In genomic region chr10:12911981-12912530, GRCm38 (mm10) we compare ENCODE assay signal across 8 mouse cellular contexts. TPM values are rescaled to one million over a fixed set of nuclear protein-coding genes. Genes with fewer than 3 reads are reported as not detected.
DNase-seq lines count a peak whose midpoint lies in the region; ATAC-seq and TF ChIP-seq lines count a peak whose summit lies in the region.

No protein-coding gene starts in this region.

- 79% methylated on average over 11 of the region's 11 CpGs for WGBS in forebrain, embryonic 10.5 days
- 67% methylated on average over 11 of the region's 11 CpGs for WGBS in forebrain, embryonic 12.5 days
- 61% methylated on average over 11 of the region's 11 CpGs for WGBS in intestine, postnatal 0 days
- WGBS in stomach, embryonic 14.5 days: 44% methylated on average over 11 of the region's 11 CpGs

- peaks cover 21% of the 10 kb centered on the region for H3K4me1 ChIP-seq in forebrain, embryonic 10.5 days
- H3K4me1 ChIP-seq in forebrain, embryonic 12.5 days: no peaks in the 10 kb centered on the region
- H3K4me1 ChIP-seq in intestine, postnatal 0 days (replicated peaks; ENCODE audit: control insufficient read depth, insufficient read depth, low read length): no peaks in the 10 kb centered on the region
- H3K4me1 ChIP-seq in stomach, embryonic 14.5 days (ENCODE audit: control insufficient read depth, insufficient read depth, low read length): peaks cover 4% of the 10 kb centered on the region; the same call in 1 of the 2 replicates

- TF ChIP-seq CTCF in intestine, postnatal 0 days (IDR thresholded peaks at IDR 0.05; ENCODE audit: low read depth): no peak

- H3K36me3 ChIP-seq in forebrain, embryonic 10.5 days (replicated peaks): no peaks in the 10 kb centered on the region
- H3K36me3 ChIP-seq in forebrain, embryonic 12.5 days (replicated peaks): no peaks in the 10 kb centered on the region
- H3K36me3 ChIP-seq in intestine, postnatal 0 days (ENCODE audit: control insufficient read depth, insufficient read depth): no peaks in the 10 kb centered on the region
- no peaks in the 10 kb centered on the region for H3K36me3 ChIP-seq in stomach, embryonic 14.5 days (ENCODE audit: control insufficient read depth, insufficient read depth, low read length)

- peak overlapping the region; percentile 40 for H3K27ac ChIP-seq in forebrain, embryonic 10.5 days
- no peak overlapping the region for H3K27ac ChIP-seq in forebrain, embryonic 12.5 days
- no peak overlapping the region for H3K27ac ChIP-seq in intestine, postnatal 0 days (ENCODE audit: low read depth, low read length)
- H3K27ac ChIP-seq in stomach, embryonic 14.5 days (ENCODE audit: low read length): peak overlapping the region; percentile 52; the same call in 1 of the 2 replicates

- no peak for DNase-seq in forebrain, embryonic 10.5 days (ENCODE audit: extremely low spot score, low spot score)
- DNase-seq in R1 (ENCODE audit: low read depth, low spot score): peak; percentile 92
- DNase-seq in heart, adult 8-10 months (ENCODE audit: low spot score): peak; percentile 48
- peak; percentile 65 for DNase-seq in lung, postnatal 10 days
- no peak for DNase-seq in spleen, postnatal 10 days (ENCODE audit: low spot score in 2 of 2)

- H3K27me3 ChIP-seq in forebrain, embryonic 10.5 days (ENCODE audit: poor library complexity, severe bottlenecking): no peaks in the 10 kb centered on the region
- no peaks in the 10 kb centered on the region for H3K27me3 ChIP-seq in forebrain, embryonic 12.5 days
- H3K27me3 ChIP-seq in intestine, postnatal 0 days (replicated peaks; ENCODE audit: control insufficient read depth, insufficient read depth, low read length): no peaks in the 10 kb centered on the region
- H3K27me3 ChIP-seq in stomach, embryonic 14.5 days (ENCODE audit: control insufficient read depth, insufficient read depth, low read length): no peaks in the 10 kb centered on the region

- H3K4me3 ChIP-seq in forebrain, embryonic 10.5 days: no peak overlapping the region
- no peak overlapping the region for H3K4me3 ChIP-seq in forebrain, embryonic 12.5 days (replicated peaks)
- no peak overlapping the region for H3K4me3 ChIP-seq in intestine, postnatal 0 days (ENCODE audit: low read depth, low read length)
- no peak overlapping the region for H3K4me3 ChIP-seq in stomach, embryonic 14.5 days (ENCODE audit: low read depth, low read length)

- no peak for ATAC-seq in forebrain, embryonic 12.5 days (ENCODE audit: low FRiP score)
- ATAC-seq in intestine, postnatal 0 days: no peak
- no peak for ATAC-seq in stomach, embryonic 14.5 days (ENCODE audit: insufficient number of reproducible peaks, insufficient read depth, low FRiP score, low read depth)

- H3K9ac ChIP-seq in forebrain, embryonic 12.5 days: no peak overlapping the region
- H3K9ac ChIP-seq in intestine, postnatal 0 days (ENCODE audit: low read depth, low read length): no peak overlapping the region
- H3K9ac ChIP-seq in stomach, embryonic 14.5 days (replicated peaks; ENCODE audit: low read depth, low read length): no peak overlapping the region

- no peaks in the 10 kb centered on the region for H3K9me3 ChIP-seq in forebrain, embryonic 10.5 days
- H3K9me3 ChIP-seq in forebrain, embryonic 12.5 days: no peaks in the 10 kb centered on the region
- no peaks in the 10 kb centered on the region for H3K9me3 ChIP-seq in intestine, postnatal 0 days (ENCODE audit: control insufficient read depth)
- no peaks in the 10 kb centered on the region for H3K9me3 ChIP-seq in stomach, embryonic 14.5 days (ENCODE audit: control insufficient read depth, low read depth, low read length)

- no peak overlapping the region for H3K4me2 ChIP-seq in forebrain, embryonic 12.5 days
- peak overlapping the region; percentile 43 for H3K4me2 ChIP-seq in intestine, postnatal 0 days (replicated peaks; ENCODE audit: low read depth)
- H3K4me2 ChIP-seq in stomach, embryonic 14.5 days (replicated peaks; ENCODE audit: low read depth, low read length): peak overlapping the region; percentile 25; the same call in 1 of the 2 replicates

RNA-seq across cellular contexts. Expression of gene Utrn, which starts 42.9 kb away (rescaled TPM):
- polyA plus RNA-seq in forebrain, embryonic 10.5 days (2016; fragmentation: Nextera tagmentation; extraction: Ambion mirVana): 40.8 and 44.3 TPM in 2 replicates
- polyA plus RNA-seq in forebrain, embryonic 12.5 days (2016; fragmentation: Nextera tagmentation; extraction: Ambion mirVana): 30.2 and 34.3 TPM in 2 replicates
- total RNA-seq in heart, adult 8-10 months (2022): 10 to 100 TPM; 59.3 to 75.7 (median 71.0) TPM
- 21.5 and 22.6 TPM in 2 replicates for polyA plus RNA-seq in intestine, postnatal 0 days (2015; fragmentation: Nextera tagmentation; extraction: Ambion mirVana)
- polyA plus RNA-seq in stomach, embryonic 14.5 days (2014; fragmentation: Nextera tagmentation; extraction: Ambion mirVana): 90.3 and 91.0 TPM in 2 replicates

RNA-seq across cellular contexts. Expression of gene Stx11, which starts 52.0 kb away (rescaled TPM):
- polyA plus RNA-seq in forebrain, embryonic 10.5 days (2016; fragmentation: Nextera tagmentation; extraction: Ambion mirVana): 1.4 and 1.8 TPM in 2 replicates
- polyA plus RNA-seq in forebrain, embryonic 12.5 days (2016; fragmentation: Nextera tagmentation; extraction: Ambion mirVana): 1.5 and 2.0 TPM in 2 replicates
- total RNA-seq in heart, adult 8-10 months (2022): 1 to 10 TPM; 1.7 to 2.5 (median 2.3) TPM
- 0.67 and 1.0 TPM in 2 replicates for polyA plus RNA-seq in intestine, postnatal 0 days (2015; fragmentation: Nextera tagmentation; extraction: Ambion mirVana)
- polyA plus RNA-seq in stomach, embryonic 14.5 days (2014; fragmentation: Nextera tagmentation; extraction: Ambion mirVana): 4.0 and 4.8 TPM in 2 replicates

Comparison
In these comparisons a context has a peak if more than half of its experiments do, and no peak if none do; other contexts are left out.
1. H3K27ac ChIP-seq: peak in forebrain, embryonic 10.5 days (single experiment) and stomach, embryonic 14.5 days (single experiment); none in forebrain, embryonic 12.5 days (single experiment) and intestine, postnatal 0 days (single experiment).
2. DNase-seq: peak in R1 (single experiment), heart, adult 8-10 months (single experiment) and lung, postnatal 10 days (single experiment); none in forebrain, embryonic 10.5 days (single experiment) and spleen, postnatal 10 days (0 of 2).